Mouse (Mus musculus): ENCODE results near the gene Rsu1. TPM values are rescaled to one million over a fixed set of nuclear protein-coding genes. Genes with fewer than 3 reads are reported as not detected.

Rsu1 gene
- 93.8 TPM for polyA plus RNA-seq (2017; shearing (Covaris generic))

DNA sequence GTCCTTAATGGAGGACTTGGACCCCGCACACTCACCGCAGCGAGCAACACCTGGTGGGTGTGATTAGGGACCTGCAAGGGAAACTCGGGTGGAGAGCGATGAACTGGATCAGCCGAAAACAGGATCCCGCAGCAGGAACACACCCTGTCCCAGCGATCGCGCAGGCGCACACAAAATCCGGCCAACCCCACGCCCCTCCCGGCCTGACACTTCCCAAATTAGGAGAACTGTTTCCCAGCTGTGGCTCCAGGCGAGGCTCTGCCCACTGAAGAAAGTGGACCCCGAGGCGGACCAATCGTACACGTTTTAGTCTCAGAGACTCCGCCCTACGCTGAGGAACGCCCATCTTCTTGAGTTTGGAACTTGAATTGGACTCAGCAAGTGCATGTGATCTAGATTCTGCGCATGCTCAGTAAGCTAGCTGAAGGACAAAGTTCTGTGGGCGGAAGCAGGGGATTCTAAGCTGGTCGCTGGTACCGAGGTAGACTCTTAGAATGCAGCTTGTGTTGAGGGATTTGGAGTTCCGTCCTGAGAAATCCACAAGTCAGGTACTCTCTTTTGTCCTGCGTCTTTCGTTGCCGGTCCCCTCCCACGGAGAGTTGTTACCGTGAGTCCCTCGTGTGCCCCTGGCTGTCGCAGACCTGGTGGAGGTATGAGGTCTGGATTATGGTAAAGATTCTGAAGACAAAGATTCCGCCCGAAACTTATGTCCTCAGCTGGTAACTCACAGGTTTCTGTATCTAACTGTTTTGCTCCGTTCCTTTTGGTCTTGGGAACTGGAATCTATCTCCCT is at the start of gene Rsu1:
Gene Rsu1, minus strand, starts transcription at position 251 of the 793 bp plus-strand sequence.

Other genes starting within 250 kb of the Rsu1 start
- gene Cubn, start 220.4 kb upstream of the Rsu1 start, polyA plus RNA-seq (2017; shearing (Covaris generic)) = 0.12 TPM